Mouse (Mus musculus): Measurements from ENCODE around the gene Rala. TPM values are rescaled to one million over a fixed set of nuclear protein-coding genes. Genes with fewer than 3 reads are reported as not detected.

The Rala gene
- 95.8 and 116 TPM in 2 replicates for polyA plus RNA-seq (2016; fragmentation: Nextera tagmentation; extraction: Ambion mirVana)

- Histone ChIP-seq H3K27me3 (ENCODE audit: insufficient read depth, poor library complexity, severe bottlenecking) (no peaks in the 10 kb centered on the region), H3K4me1 (peaks cover 11% of the 10 kb centered on the region; the same call in 1 of the 2 replicates), H3K9me3 (no peaks in the 10 kb centered on the region), H3K27ac (peak within 1 kb of the TSS; percentile 99), H3K4me3 (peak within 1 kb of the TSS; percentile 92), H3K36me3 (no peaks in the 10 kb centered on the region)
- DNase-seq (ENCODE audit: low spot score): peak; percentile 95
- 6% methylated on average over 65 of the region's 69 CpGs for WGBS
Observed at GRCm38 (mm10) chr13:17944078-17944917, at the start of gene Rala. Gene Rala, minus strand, starts transcription at chr13:17944239.

GRCm38 (mm10) chr13:17993515-17993847 lies 49.4 kb upstream of the Rala start:
- Histone ChIP-seq H3K36me3 (peaks cover 7% of the 10 kb centered on the region; the same call in 1 of the 2 replicates), H3K27me3 (ENCODE audit: insufficient read depth, poor library complexity, severe bottlenecking) (no peaks in the 10 kb centered on the region), H3K4me1 (no peaks in the 10 kb centered on the region), H3K9me3 (no peaks in the 10 kb centered on the region), H3K27ac (peak overlapping the region; percentile 92), H3K4me3 (peak overlapping the region; percentile 85)
- 41% methylated on average over 7 of the region's 7 CpGs for WGBS
- DNase-seq (ENCODE audit: low spot score): no peak

GRCm38 (mm10) chr13:17992697-17993514 lies 48.9 kb upstream of the Rala start, which contains the start of gene Yae1d1:
Gene Yae1d1, minus strand, starts transcription at chr13:17993349.
- Histone ChIP-seq H3K4me1 (no peaks in the 10 kb centered on the region), H3K9me3 (no peaks in the 10 kb centered on the region), H3K4me3 (peak within 1 kb of the TSS; percentile 85), H3K36me3 (peaks cover 8% of the 10 kb centered on the region), H3K27ac (peak within 1 kb of the TSS; percentile 92), H3K27me3 (ENCODE audit: insufficient read depth, poor library complexity, severe bottlenecking) (no peaks in the 10 kb centered on the region)
- WGBS: under 1% methylated on average over 54 of the region's 54 CpGs
- peak; percentile 95 for DNase-seq (ENCODE audit: low spot score)

- Histone ChIP-seq H3K27ac (peak overlapping the region; percentile 92; the same call in 1 of the 2 replicates), H3K4me1 (no peaks in the 10 kb centered on the region), H3K36me3 (peaks cover 17% of the 10 kb centered on the region), H3K9me3 (no peaks in the 10 kb centered on the region), H3K4me3 (peak overlapping the region; percentile 85), H3K27me3 (ENCODE audit: insufficient read depth, poor library complexity, severe bottlenecking) (no peaks in the 10 kb centered on the region)
- WGBS: 32% methylated on average over 4 of the region's 4 CpGs
- no peak for DNase-seq (ENCODE audit: low spot score)
Observed at GRCm38 (mm10) chr13:17992009-17992408, 48.0 kb upstream of the Rala start.

GRCm38 (mm10) chr13:17983194-17983593 lies 39.2 kb upstream of the Rala start:
- no peaks in the 10 kb centered on the region for H3K27me3 ChIP-seq (ENCODE audit: insufficient read depth, poor library complexity, severe bottlenecking)
- 43% methylated on average over 4 of the region's 4 CpGs for WGBS
- H3K36me3 ChIP-seq: peaks cover 47% of the 10 kb centered on the region
- no peak overlapping the region for H3K4me3 ChIP-seq
- no peaks in the 10 kb centered on the region for H3K4me1 ChIP-seq
- no peak for DNase-seq (ENCODE audit: low spot score)
- no peak overlapping the region for H3K27ac ChIP-seq
- 0 out of 2 replicates have a peak, but pooled peaks cover 3% of the 10 kb centered on the region for H3K9me3 ChIP-seq

GRCm38 (mm10) chr13:17982634-17983033 lies 38.6 kb upstream of the Rala start:
- Histone ChIP-seq H3K4me3 (no peak overlapping the region), H3K27ac (no peak overlapping the region), H3K4me1 (no peaks in the 10 kb centered on the region), H3K36me3 (peaks cover 43% of the 10 kb centered on the region), H3K9me3 (0 out of 2 replicates have a peak, but pooled peaks cover 3% of the 10 kb centered on the region), H3K27me3 (ENCODE audit: insufficient read depth, poor library complexity, severe bottlenecking) (no peaks in the 10 kb centered on the region)
- WGBS: 87% methylated on average over 5 of the region's 5 CpGs
- DNase-seq (ENCODE audit: low spot score): no peak

GRCm38 (mm10) chr13:17976854-17977739 lies 33.1 kb upstream of the Rala start:
- Histone ChIP-seq H3K27ac (no peak overlapping the region), H3K27me3 (ENCODE audit: insufficient read depth, poor library complexity, severe bottlenecking) (no peaks in the 10 kb centered on the region), H3K4me3 (no peak overlapping the region), H3K4me1 (no peaks in the 10 kb centered on the region), H3K36me3 (no peaks in the 10 kb centered on the region; the same call in 1 of the 2 replicates), H3K9me3 (0 out of 2 replicates have a peak, but pooled peaks cover 3% of the 10 kb centered on the region)
- WGBS: 72% methylated on average over 8 of the region's 8 CpGs
- no peak for DNase-seq (ENCODE audit: low spot score)

- Histone ChIP-seq H3K4me3 (no peak overlapping the region), H3K27ac (no peak overlapping the region), H3K27me3 (ENCODE audit: insufficient read depth, poor library complexity, severe bottlenecking) (no peaks in the 10 kb centered on the region), H3K9me3 (0 out of 2 replicates have a peak, but pooled peaks cover 3% of the 10 kb centered on the region), H3K4me1 (no peaks in the 10 kb centered on the region), H3K36me3 (no peaks in the 10 kb centered on the region; the same call in 1 of the 2 replicates)
- WGBS: 25% methylated on average over 2 of the region's 2 CpGs
- DNase-seq (ENCODE audit: low spot score): no peak
Observed at GRCm38 (mm10) chr13:17975891-17976290, 31.9 kb upstream of the Rala start.

- 0 out of 2 replicates have a peak, but pooled peaks cover 3% of the 10 kb centered on the region for H3K9me3 ChIP-seq
- H3K27ac ChIP-seq: no peak overlapping the region
- no peaks in the 10 kb centered on the region; the same call in 1 of the 2 replicates for H3K36me3 ChIP-seq
- H3K4me3 ChIP-seq: no peak overlapping the region
- no peaks in the 10 kb centered on the region for H3K27me3 ChIP-seq (ENCODE audit: insufficient read depth, poor library complexity, severe bottlenecking)
- no peaks in the 10 kb centered on the region for H3K4me1 ChIP-seq
- WGBS: 75% methylated on average over 1 of the region's 1 CpGs
- no peak for DNase-seq (ENCODE audit: low spot score)
Observed at GRCm38 (mm10) chr13:17975457-17975856, 31.4 kb upstream of the Rala start.

GRCm38 (mm10) chr13:17974734-17975133 lies 30.7 kb upstream of the Rala start:
- 94% methylated on average over 9 of the region's 9 CpGs for WGBS
- no peaks in the 10 kb centered on the region for H3K27me3 ChIP-seq (ENCODE audit: insufficient read depth, poor library complexity, severe bottlenecking)
- no peak overlapping the region for H3K4me3 ChIP-seq
- H3K27ac ChIP-seq: no peak overlapping the region
- H3K36me3 ChIP-seq: no peaks in the 10 kb centered on the region; the same call in 1 of the 2 replicates
- 0 out of 2 replicates have a peak, but pooled peaks cover 3% of the 10 kb centered on the region for H3K9me3 ChIP-seq
- DNase-seq (ENCODE audit: low spot score): no peak
- H3K4me1 ChIP-seq: no peaks in the 10 kb centered on the region

- no peak for DNase-seq (ENCODE audit: low spot score)
- 70% methylated on average over 7 of the region's 7 CpGs for WGBS
- H3K27ac ChIP-seq: no peak overlapping the region
- H3K4me3 ChIP-seq: no peak overlapping the region
- H3K4me1 ChIP-seq: no peaks in the 10 kb centered on the region
- H3K36me3 ChIP-seq: no peaks in the 10 kb centered on the region
- H3K27me3 ChIP-seq (ENCODE audit: insufficient read depth, poor library complexity, severe bottlenecking): no peaks in the 10 kb centered on the region
- no peaks in the 10 kb centered on the region for H3K9me3 ChIP-seq
Observed at GRCm38 (mm10) chr13:17960613-17961012, 16.6 kb upstream of the Rala start.

- DNase-seq (ENCODE audit: low spot score): no peak
- Histone ChIP-seq H3K36me3 (no peaks in the 10 kb centered on the region), H3K27ac (no peak overlapping the region), H3K27me3 (ENCODE audit: insufficient read depth, poor library complexity, severe bottlenecking) (no peaks in the 10 kb centered on the region), H3K4me3 (no peak overlapping the region), H3K4me1 (no peaks in the 10 kb centered on the region), H3K9me3 (no peaks in the 10 kb centered on the region)
- WGBS: 59% methylated on average over 1 of the region's 1 CpGs
Observed at GRCm38 (mm10) chr13:17954282-17954681, 10.2 kb upstream of the Rala start.

Measured in heart, embryonic 10.5 days (tissue).